Mouse (Mus musculus): ENCODE results near the gene Cpa5. TPM values are rescaled to one million over a fixed set of nuclear protein-coding genes. Genes with fewer than 3 reads are reported as not detected.

Gene Cpa5
- polyA plus RNA-seq, 1 experiment from 2014 or later: 1.3 TPM

GRCm38 (mm10) chr6:30615741-30616140, 4.9 kb downstream of the Cpa5 start:
- Histone ChIP-seq H3K9me3 (ENCODE audit: control insufficient read depth, low read length) (no peaks in the 10 kb centered on the region), H3K9ac (ENCODE audit: low read depth, low read length) (no peak overlapping the region), H3K27ac (replicated peaks; ENCODE audit: low read depth, low read length) (peak overlapping the region; percentile 79), H3K4me1 (ENCODE audit: control insufficient read depth, insufficient read depth, low read length) (peaks cover 39% of the 10 kb centered on the region), H3K4me3 (ENCODE audit: low read depth, low read length) (no peak overlapping the region), H3K27me3 (replicated peaks; ENCODE audit: control insufficient read depth, insufficient read depth, low read length) (no peaks in the 10 kb centered on the region), H3K4me2 (ENCODE audit: low read depth, low read length) (no peak overlapping the region), H3K36me3 (ENCODE audit: control insufficient read depth, insufficient read depth, low read length) (no peaks in the 10 kb centered on the region)
- DNase-seq (ENCODE audit: low spot score) (no peak), ATAC-seq (ENCODE audit: low read depth) (no peak)
- WGBS: 31% methylated on average over 4 of the region's 4 CpGs

GRCm38 (mm10) chr6:30616491-30616941, 5.7 kb downstream of the Cpa5 start:
- peak overlapping the region; percentile 40 for H3K4me2 ChIP-seq (ENCODE audit: low read depth, low read length)
- H3K36me3 ChIP-seq (ENCODE audit: control insufficient read depth, insufficient read depth, low read length): no peaks in the 10 kb centered on the region
- H3K4me3 ChIP-seq (ENCODE audit: low read depth, low read length): no peak overlapping the region
- peaks cover 39% of the 10 kb centered on the region for H3K4me1 ChIP-seq (ENCODE audit: control insufficient read depth, insufficient read depth, low read length)
- peak overlapping the region; percentile 94 for H3K27ac ChIP-seq (replicated peaks; ENCODE audit: low read depth, low read length)
- H3K9me3 ChIP-seq (ENCODE audit: control insufficient read depth, low read length): no peaks in the 10 kb centered on the region
- ATAC-seq (ENCODE audit: low read depth) (peak; percentile 70), DNase-seq (ENCODE audit: low spot score) (peak; percentile 87)
- peak overlapping the region; percentile 51; the same call in 1 of the 2 replicates for H3K9ac ChIP-seq (ENCODE audit: low read depth, low read length)
- no peaks in the 10 kb centered on the region for H3K27me3 ChIP-seq (replicated peaks; ENCODE audit: control insufficient read depth, insufficient read depth, low read length)
- 6% methylated on average over 8 of the region's 8 CpGs for WGBS

GRCm38 (mm10) chr6:30617020-30617958, 6.5 kb downstream of the Cpa5 start:
- H3K9ac ChIP-seq (ENCODE audit: low read depth, low read length): peak overlapping the region; percentile 51
- H3K4me2 ChIP-seq (ENCODE audit: low read depth, low read length): peak overlapping the region; percentile 40
- peak; percentile 34 for ATAC-seq (ENCODE audit: low read depth)
- peaks cover 39% of the 10 kb centered on the region for H3K4me1 ChIP-seq (ENCODE audit: control insufficient read depth, insufficient read depth, low read length)
- peak overlapping the region; percentile 5; the same call in 1 of the 2 replicates for H3K4me3 ChIP-seq (ENCODE audit: low read depth, low read length)
- DNase-seq (ENCODE audit: low spot score): peak; percentile 79
- peak overlapping the region; percentile 94 for H3K27ac ChIP-seq (replicated peaks; ENCODE audit: low read depth, low read length)
- no peaks in the 10 kb centered on the region for H3K27me3 ChIP-seq (replicated peaks; ENCODE audit: control insufficient read depth, insufficient read depth, low read length)
- H3K36me3 ChIP-seq (ENCODE audit: control insufficient read depth, insufficient read depth, low read length): no peaks in the 10 kb centered on the region
- no peaks in the 10 kb centered on the region for H3K9me3 ChIP-seq (ENCODE audit: control insufficient read depth, low read length)
- WGBS: 4% methylated on average over 12 of the region's 13 CpGs

GRCm38 (mm10) chr6:30617959-30618590, 7.3 kb downstream of the Cpa5 start:
- H3K27ac ChIP-seq (replicated peaks; ENCODE audit: low read depth, low read length): peak overlapping the region; percentile 94
- peaks cover 39% of the 10 kb centered on the region for H3K4me1 ChIP-seq (ENCODE audit: control insufficient read depth, insufficient read depth, low read length)
- no peaks in the 10 kb centered on the region for H3K9me3 ChIP-seq (ENCODE audit: control insufficient read depth, low read length)
- peak overlapping the region; percentile 5; the same call in 1 of the 2 replicates for H3K4me3 ChIP-seq (ENCODE audit: low read depth, low read length)
- H3K27me3 ChIP-seq (replicated peaks; ENCODE audit: control insufficient read depth, insufficient read depth, low read length): no peaks in the 10 kb centered on the region
- ATAC-seq (ENCODE audit: low read depth): peak; percentile 73
- 11% methylated on average over 18 of the region's 18 CpGs for WGBS
- H3K4me2 ChIP-seq (ENCODE audit: low read depth, low read length): peak overlapping the region; percentile 40
- DNase-seq (ENCODE audit: low spot score): peak; percentile 89
- H3K9ac ChIP-seq (ENCODE audit: low read depth, low read length): peak overlapping the region; percentile 30
- no peaks in the 10 kb centered on the region for H3K36me3 ChIP-seq (ENCODE audit: control insufficient read depth, insufficient read depth, low read length)

GRCm38 (mm10) chr6:30618735-30619134, 7.9 kb downstream of the Cpa5 start:
- Histone ChIP-seq H3K9ac (ENCODE audit: low read depth, low read length) (peak overlapping the region; percentile 5; the same call in 1 of the 2 replicates), H3K27me3 (replicated peaks; ENCODE audit: control insufficient read depth, insufficient read depth, low read length) (no peaks in the 10 kb centered on the region), H3K27ac (replicated peaks; ENCODE audit: low read depth, low read length) (peak overlapping the region; percentile 94), H3K4me3 (ENCODE audit: low read depth, low read length) (no peak overlapping the region), H3K9me3 (ENCODE audit: control insufficient read depth, low read length) (no peaks in the 10 kb centered on the region), H3K4me1 (ENCODE audit: control insufficient read depth, insufficient read depth, low read length) (peaks cover 39% of the 10 kb centered on the region), H3K4me2 (ENCODE audit: low read depth, low read length) (no peak overlapping the region), H3K36me3 (ENCODE audit: control insufficient read depth, insufficient read depth, low read length) (no peaks in the 10 kb centered on the region)
- ATAC-seq (ENCODE audit: low read depth) (no peak), DNase-seq (ENCODE audit: low spot score) (no peak)
- WGBS: 45% methylated on average over 6 of the region's 6 CpGs

- WGBS: 76% methylated on average over 5 of the region's 5 CpGs
- H3K36me3 ChIP-seq (ENCODE audit: control insufficient read depth, insufficient read depth, low read length): no peaks in the 10 kb centered on the region
- H3K9me3 ChIP-seq (ENCODE audit: control insufficient read depth, low read length): no peaks in the 10 kb centered on the region
- DNase-seq (ENCODE audit: low spot score) (no peak), ATAC-seq (ENCODE audit: low read depth) (no peak)
- H3K27ac ChIP-seq (replicated peaks; ENCODE audit: low read depth, low read length): 0 out of 2 replicates have a peak overlapping the region, but pooled peaks have one; percentile 94
- no peak overlapping the region for H3K9ac ChIP-seq (ENCODE audit: low read depth, low read length)
- H3K4me1 ChIP-seq (ENCODE audit: control insufficient read depth, insufficient read depth, low read length): peaks cover 39% of the 10 kb centered on the region
- H3K4me3 ChIP-seq (ENCODE audit: low read depth, low read length): no peak overlapping the region
- no peaks in the 10 kb centered on the region for H3K27me3 ChIP-seq (replicated peaks; ENCODE audit: control insufficient read depth, insufficient read depth, low read length)
- H3K4me2 ChIP-seq (ENCODE audit: low read depth, low read length): no peak overlapping the region
These were observed 8.8 kb downstream of the Cpa5 start for GRCm38 (mm10) chr6:30619606-30620005.

GRCm38 (mm10) chr6:30620591-30620990, 9.8 kb downstream of the Cpa5 start:
- Histone ChIP-seq H3K4me3 (ENCODE audit: low read depth, low read length) (no peak overlapping the region), H3K27me3 (replicated peaks; ENCODE audit: control insufficient read depth, insufficient read depth, low read length) (no peaks in the 10 kb centered on the region), H3K36me3 (ENCODE audit: control insufficient read depth, insufficient read depth, low read length) (no peaks in the 10 kb centered on the region), H3K4me2 (ENCODE audit: low read depth, low read length) (no peak overlapping the region), H3K4me1 (ENCODE audit: control insufficient read depth, insufficient read depth, low read length) (peaks cover 33% of the 10 kb centered on the region), H3K9ac (ENCODE audit: low read depth, low read length) (no peak overlapping the region), H3K9me3 (ENCODE audit: control insufficient read depth, low read length) (no peaks in the 10 kb centered on the region), H3K27ac (replicated peaks; ENCODE audit: low read depth, low read length) (peak overlapping the region; percentile 56)
- no peak for DNase-seq (ENCODE audit: low spot score)
- 78% methylated on average over 4 of the region's 4 CpGs for WGBS
- ATAC-seq (ENCODE audit: low read depth): no peak

- Histone ChIP-seq H3K4me1 (ENCODE audit: control insufficient read depth, insufficient read depth, low read length) (peaks cover 29% of the 10 kb centered on the region), H3K27ac (replicated peaks; ENCODE audit: low read depth, low read length) (peak overlapping the region; percentile 56; the same call in 1 of the 2 replicates)
- 80% methylated on average over 6 of the region's 6 CpGs for WGBS
These were observed 10.2 kb downstream of the Cpa5 start for GRCm38 (mm10) chr6:30620994-30621393.

More at GRCm38 (mm10) chr6:30620994-30621393, 10.2 kb downstream of the Cpa5 start:
- H3K4me3 ChIP-seq (ENCODE audit: low read depth, low read length): no peak overlapping the region
- peak; percentile 79 for DNase-seq (ENCODE audit: low spot score)
- no peak overlapping the region for H3K4me2 ChIP-seq (ENCODE audit: low read depth, low read length)
- no peaks in the 10 kb centered on the region for H3K36me3 ChIP-seq (ENCODE audit: control insufficient read depth, insufficient read depth, low read length)
- H3K9ac ChIP-seq (ENCODE audit: low read depth, low read length): no peak overlapping the region
- ATAC-seq (ENCODE audit: low read depth): peak; percentile 42; the same call in 1 of the 2 replicates
- no peaks in the 10 kb centered on the region for H3K9me3 ChIP-seq (ENCODE audit: control insufficient read depth, low read length)
- no peaks in the 10 kb centered on the region for H3K27me3 ChIP-seq (replicated peaks; ENCODE audit: control insufficient read depth, insufficient read depth, low read length)

Measured in embryonic facial prominence, embryonic 14.5 days (tissue).